Mouse (Mus musculus) small intestine, adult 2 months (tissue): ENCODE data around the gene Dnah14.

Experiments used
- CTCF ChIP-seq: fragments of 200-500 bp; IDR thresholded peaks from 2 replicates; pipeline ENCODE4 v1.5.1; 2012; ENCODE audit warnings: low read depth, mild to moderate bottlenecking, control low read depth, inconsistent platforms, low read length, moderate library complexity, mixed read lengths; ENCODE audit not compliant: insufficient replicate concordance, insufficient read length; ENCODE audit errors: extremely low read depth
- POLR2A ChIP-seq: fragments of 200-500 bp; IDR thresholded peaks from 2 replicates; pipeline ENCODE4 v1.6.1; 2012; ENCODE audit warnings: low read depth, mild to moderate bottlenecking, control low read depth, inconsistent platforms, low read length, moderate library complexity

DNA sequence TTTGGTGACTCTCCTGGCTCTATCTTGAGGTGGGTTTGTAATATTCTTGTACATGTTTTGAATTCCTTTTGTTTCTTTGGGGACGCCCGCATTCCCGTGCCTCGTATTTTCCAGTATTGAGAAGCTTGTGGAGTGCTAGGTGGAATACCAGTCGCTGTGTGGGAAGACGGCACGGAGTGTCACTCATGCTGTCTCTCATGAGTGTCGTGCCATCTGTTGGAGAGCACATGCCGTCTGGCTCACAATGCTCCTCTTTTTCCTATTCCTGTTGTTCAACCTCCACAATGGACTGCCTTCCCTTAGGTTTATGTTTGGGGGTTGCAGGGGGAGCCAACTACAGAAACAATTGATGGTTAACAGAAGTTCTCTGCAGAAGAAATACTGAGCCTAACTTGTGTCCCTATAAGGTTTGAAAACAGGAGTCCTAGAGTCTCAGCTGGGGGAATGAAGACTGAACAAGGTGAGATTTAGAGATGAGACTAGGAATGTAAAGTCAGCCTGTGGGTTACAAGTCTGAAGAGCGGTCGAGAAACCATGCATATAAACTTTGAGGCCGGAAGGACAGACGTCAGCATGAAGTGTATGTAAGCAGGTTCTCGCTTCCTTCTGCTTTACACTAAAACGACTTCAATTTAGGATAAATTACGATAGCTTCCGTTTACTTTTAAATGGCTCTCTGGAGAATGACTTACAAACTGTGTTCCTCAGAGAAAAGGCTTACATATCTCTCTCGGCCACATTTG is 235.3 kb downstream of the Dnah14 start:
- TF ChIP-seq CTCF = no peak
- TF ChIP-seq POLR2A = no peak
